Mouse (Mus musculus) erythroid progenitor cell, adult 5-6 weeks (primary cell): Measurements from ENCODE around the gene Sirt4. TPM values are rescaled to one million over a fixed set of nuclear protein-coding genes. Genes with fewer than 3 reads are reported as not detected.
"Not testable (repeated sequence)": the region's sequence is repeated elsewhere in the genome, so short reads cannot be mapped to it uniquely, and the experiment has no call there.

Source experiments
- ATAC-seq: replicated peaks from 2 replicates; pipeline ENCODE4 v1.8.0; 2016; ENCODE audit warnings: moderate number of reproducible peaks, mild to moderate bottlenecking, moderate TSS enrichment, inconsistent platforms; ENCODE audit not compliant: poor library complexity, low FRiP score, severe bottlenecking
- total RNA-seq, 2 experiments: library from RNA; stranded (forward) in 1 of 2; stranded (reverse) in 1 of 2; fragments of 150-400 nt in 1 of 2; fragments of 186-747, 209-891 nt in 1 of 2; gene quantifications; 2 replicates each; pipeline versions ENCODE4 v1.2.3 to v1.2.4; 2015 to 2017; ENCODE audit warnings: low replicate concordance in 2 of 2

Gene Sirt4
- total RNA-seq, 2 experiments from 2014 or later, result not detected

- not testable (repeated sequence) for ATAC-seq
Observed at GRCm38 (mm10) chr5:115495618-115496017, 11.1 kb upstream of the Sirt4 start.

GRCm38 (mm10) chr5:115493441-115493840 lies 8.9 kb upstream of the Sirt4 start:
- ATAC-seq, result no peak

GRCm38 (mm10) chr5:115492711-115493335 lies 8.3 kb upstream of the Sirt4 start:
- ATAC-seq, result no peak

- no peak for ATAC-seq
Observed at GRCm38 (mm10) chr5:115491771-115492322, 7.3 kb upstream of the Sirt4 start.

- no peak for ATAC-seq
Observed at GRCm38 (mm10) chr5:115491076-115491475, 6.6 kb upstream of the Sirt4 start.

- ATAC-seq, result peak; percentile 9
Observed at GRCm38 (mm10) chr5:115490638-115491000, 6.1 kb upstream of the Sirt4 start.

GRCm38 (mm10) chr5:115489699-115490637 lies 5.4 kb upstream of the Sirt4 start:
- ATAC-seq, result peak; percentile 83

GRCm38 (mm10) chr5:115488841-115489698 lies 4.5 kb upstream of the Sirt4 start:
- ATAC-seq, result peak; percentile 64

- ATAC-seq, result no peak
Observed at GRCm38 (mm10) chr5:115487942-115488580, 3.5 kb upstream of the Sirt4 start.

GRCm38 (mm10) chr5:115487353-115487752 lies 2.8 kb upstream of the Sirt4 start:
- ATAC-seq, result no peak

GRCm38 (mm10) chr5:115486726-115487125 lies 2.2 kb upstream of the Sirt4 start:
- ATAC-seq, result no peak

- ATAC-seq, result no peak
Observed at GRCm38 (mm10) chr5:115485489-115486205, 1.1 kb upstream of the Sirt4 start.

- ATAC-seq, result no peak
Observed at GRCm38 (mm10) chr5:115484996-115485395, 471 bp upstream of the Sirt4 start.

- ATAC-seq, result no peak
Observed at GRCm38 (mm10) chr5:115483385-115483784, 1.1 kb downstream of the Sirt4 start.

GRCm38 (mm10) chr5:115482390-115483265 lies 1.9 kb downstream of the Sirt4 start:
- no peak for ATAC-seq

- no peak for ATAC-seq
Observed at GRCm38 (mm10) chr5:115480101-115480500, 4.4 kb downstream of the Sirt4 start.

- ATAC-seq, result no peak
Observed at GRCm38 (mm10) chr5:115479561-115479960, 5.0 kb downstream of the Sirt4 start.
